Mouse (Mus musculus) erythroblast, embryonic 14.5 days (primary cell): ENCODE measurements at regions not wholly inside any gene's neighbourhood (a gene's known extent, or its start where the extent isn't known, plus 50 kb on each side); places are given as distances from the start of the nearest gene placed in this dataset.

ENCODE experiments used
- GATA1 ChIP-seq: IDR thresholded peaks from 2 replicates; pipeline ENCODE4 v1.6.1; 2012; ENCODE audit warnings: low read length, inconsistent platforms, mixed read lengths
- TAL1 ChIP-seq: IDR thresholded peaks from 3 replicates; pipeline ENCODE4 v1.6.1; 2012; ENCODE audit warnings: low read length, inconsistent platforms, mixed read lengths

DNA sequence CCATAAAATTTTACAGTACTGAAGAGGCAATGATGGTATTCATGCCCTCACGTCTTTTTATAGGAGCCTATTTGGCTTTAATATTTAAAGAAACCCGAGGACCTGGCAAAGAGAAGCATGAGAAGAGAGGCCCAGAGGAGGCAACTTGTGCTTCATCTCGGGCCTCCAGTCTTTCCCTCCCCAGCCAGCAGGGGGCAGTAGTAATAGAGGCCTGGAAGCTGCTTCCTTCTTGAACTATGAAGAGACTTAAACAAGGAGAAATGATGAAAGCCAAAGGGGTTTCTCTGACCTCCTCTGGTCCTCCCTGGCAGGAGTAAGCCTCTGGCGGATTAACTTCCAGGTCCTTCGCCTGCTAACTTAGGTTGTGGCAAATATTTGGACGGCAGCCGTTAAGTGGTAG is 284.5 kb downstream of the Hlx start:
- TF ChIP-seq GATA1 (no peak), TAL1 (no peak)
